Mouse (Mus musculus) embryonic facial prominence, embryonic 15.5 days (tissue): ENCODE measurements around the gene Dcp1b. TPM values are rescaled to one million over a fixed set of nuclear protein-coding genes. Genes with fewer than 3 reads are reported as not detected.

Experiments used
- ATAC-seq: fragments of 200-750 bp; cut with Nextera tagmentation; 2 replicates; pipeline ENCODE4 v1.8.0; 2017; ENCODE audit warnings: low read depth, moderate TSS enrichment; ENCODE audit not compliant: insufficient number of reproducible peaks, low FRiP score, low TSS enrichment
- H3K27ac ChIP-seq: fragments of 300-500 bp; sonication (generic); replicated peaks from 2 replicates; pipeline ENCODE4 v1.5.1; 2015; ENCODE audit warnings: mild to moderate bottlenecking, inconsistent platforms
- H3K27me3 ChIP-seq: fragments of 300-500 bp; sonication (generic); 2 replicates; pipeline ENCODE4 v1.6.1; 2015; ENCODE audit warnings: inconsistent platforms
- H3K36me3 ChIP-seq: fragments of 300-500 bp; sonication (generic); 2 replicates; pipeline ENCODE4 v1.6.1; 2015; ENCODE audit warnings: mild to moderate bottlenecking, inconsistent platforms
- H3K4me1 ChIP-seq: fragments of 300-500 bp; sonication (generic); 2 replicates; pipeline ENCODE4 v1.6.1; 2015; ENCODE audit warnings: inconsistent platforms
- H3K4me2 ChIP-seq: fragments of 300-500 bp; sonication (generic); replicated peaks from 2 replicates; pipeline ENCODE4 v1.6.1; 2015; ENCODE audit warnings: mild to moderate bottlenecking, inconsistent platforms
- H3K4me3 ChIP-seq: fragments of 300-500 bp; sonication (generic); replicated peaks from 2 replicates; pipeline ENCODE4 v1.5.1; 2015; ENCODE audit warnings: mild to moderate bottlenecking, inconsistent platforms
- H3K9ac ChIP-seq: fragments of 300-500 bp; sonication (generic); 2 replicates; pipeline ENCODE4 v1.6.1; 2015; ENCODE audit warnings: inconsistent platforms
- H3K9me3 ChIP-seq: fragments of 300-500 bp; sonication (generic); replicated peaks from 2 replicates; pipeline ENCODE4 v1.6.1; 2016; ENCODE audit warnings: inconsistent platforms
- WGBS: fragments of 180-500 bp; shearing (Covaris S2); methylation state at CpG from one replicate; pipeline ENCODE4 v1.1.7; 2015; 5-methylcytosine and 5-hydroxymethylcytosine counted together
- polyA plus RNA-seq: library from polyadenylated mRNA; unstranded; fragments of >200 nt; fragmentation: Nextera tagmentation; extraction: Ambion mirVana; gene quantifications from 2 replicates; pipeline ENCODE4 v1.2.1, GENCODE M21; 2015

The Dcp1b gene
- polyA plus RNA-seq, 1 experiment from 2014 or later = 10.2 TPM

DNA sequence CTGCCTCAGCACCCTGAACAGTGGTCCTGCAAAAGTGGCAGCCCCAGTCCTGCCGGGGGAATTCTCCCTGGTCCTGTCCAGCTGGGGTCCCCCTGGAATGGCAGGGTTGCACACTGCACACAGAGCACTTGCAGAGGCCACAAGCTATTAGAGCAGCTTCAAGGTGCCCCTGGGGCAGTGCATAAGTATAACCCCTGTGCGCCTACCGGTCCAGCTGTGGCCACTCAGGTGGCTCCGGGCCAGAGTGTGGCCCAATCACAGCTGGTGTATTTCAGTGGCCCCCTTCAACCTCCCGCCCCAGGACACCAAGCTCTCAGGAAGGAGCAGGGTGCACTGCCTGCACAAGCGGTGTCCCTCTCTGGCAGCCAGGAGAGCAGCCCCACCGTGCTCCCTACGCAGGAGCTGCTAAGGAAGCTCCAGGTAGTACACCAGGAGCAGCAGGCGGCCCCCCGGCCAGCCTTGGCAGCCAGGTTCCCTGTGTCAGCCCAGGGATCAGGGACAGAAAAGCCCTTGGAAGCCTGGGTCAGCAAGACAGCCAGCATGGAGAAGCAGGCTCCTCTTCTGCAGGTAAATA lies 40.1 kb downstream of the Dcp1b start:
- peak; percentile 34; the same call in 1 of the 2 replicates for ATAC-seq
- no peaks in the 10 kb centered on the region for H3K27me3 ChIP-seq
- 93% methylated on average over 10 of the region's 10 CpGs for WGBS

DNA sequence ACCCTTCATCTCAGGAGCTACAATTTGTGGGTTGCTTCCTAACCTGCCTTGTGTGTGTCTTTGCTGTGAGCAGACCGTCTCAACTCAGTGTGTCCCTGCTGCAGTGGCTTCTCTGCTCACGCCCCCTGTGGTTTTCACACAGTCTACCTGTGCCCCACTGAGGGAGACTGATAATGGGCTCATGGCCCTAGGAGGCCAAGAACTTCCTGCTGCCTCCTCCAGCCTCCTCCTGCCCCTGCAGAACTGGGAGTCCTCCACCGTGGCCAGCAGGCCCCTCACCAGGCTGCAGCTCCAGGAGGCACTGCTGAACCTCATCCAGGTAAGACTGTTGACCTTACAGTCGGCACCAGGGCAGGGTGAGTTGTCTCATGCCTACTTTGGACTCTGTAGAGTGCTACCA lies 42.6 kb downstream of the Dcp1b start:
- Histone ChIP-seq H3K4me2 (no peak overlapping the region), H3K9ac (no peak overlapping the region), H3K9me3 (no peaks in the 10 kb centered on the region), H3K27me3 (no peaks in the 10 kb centered on the region), H3K4me3 (no peak overlapping the region), H3K27ac (no peak overlapping the region), H3K36me3 (peaks cover 41% of the 10 kb centered on the region), H3K4me1 (no peaks in the 10 kb centered on the region)
- WGBS = 77% methylated on average over 4 of the region's 4 CpGs
- no peak for ATAC-seq

More for the DNA sequence above, 40.1 kb downstream of the Dcp1b start:
- no peaks in the 10 kb centered on the region for H3K4me1 ChIP-seq
- H3K9me3 ChIP-seq = no peaks in the 10 kb centered on the region
- H3K27ac ChIP-seq = no peak overlapping the region
- peaks cover 38% of the 10 kb centered on the region for H3K36me3 ChIP-seq
- no peak overlapping the region for H3K9ac ChIP-seq
- no peak overlapping the region for H3K4me2 ChIP-seq
- no peak overlapping the region for H3K4me3 ChIP-seq

DNA sequence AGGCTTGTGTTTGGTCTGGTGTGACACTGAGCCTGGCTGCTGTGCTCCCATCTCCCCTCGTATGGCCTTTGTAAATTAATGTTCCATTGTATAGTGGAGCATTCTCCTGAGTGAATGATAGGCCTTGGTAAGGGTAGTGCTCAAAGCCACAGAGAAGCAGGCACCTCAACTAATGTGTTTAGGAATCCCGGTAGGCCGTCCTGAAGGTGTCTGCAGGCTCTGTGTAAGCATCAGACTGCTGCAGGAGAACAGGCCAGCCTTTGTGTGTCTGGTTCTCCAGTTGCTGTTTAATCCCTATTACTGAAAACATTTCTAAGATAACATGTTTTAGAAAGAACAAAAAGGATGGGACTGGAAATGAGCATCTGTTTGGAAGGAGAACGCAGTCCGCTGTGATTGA lies 43.5 kb downstream of the Dcp1b start:
- peaks cover 31% of the 10 kb centered on the region for H3K36me3 ChIP-seq
- no peaks in the 10 kb centered on the region for H3K27me3 ChIP-seq
- H3K4me3 ChIP-seq = no peak overlapping the region
- H3K4me1 ChIP-seq = no peaks in the 10 kb centered on the region
- no peak for ATAC-seq
- H3K9me3 ChIP-seq = no peaks in the 10 kb centered on the region
- H3K4me2 ChIP-seq = no peak overlapping the region
- H3K27ac ChIP-seq = no peak overlapping the region
- 80% methylated on average over 5 of the region's 5 CpGs for WGBS
- H3K9ac ChIP-seq = no peak overlapping the region

DNA sequence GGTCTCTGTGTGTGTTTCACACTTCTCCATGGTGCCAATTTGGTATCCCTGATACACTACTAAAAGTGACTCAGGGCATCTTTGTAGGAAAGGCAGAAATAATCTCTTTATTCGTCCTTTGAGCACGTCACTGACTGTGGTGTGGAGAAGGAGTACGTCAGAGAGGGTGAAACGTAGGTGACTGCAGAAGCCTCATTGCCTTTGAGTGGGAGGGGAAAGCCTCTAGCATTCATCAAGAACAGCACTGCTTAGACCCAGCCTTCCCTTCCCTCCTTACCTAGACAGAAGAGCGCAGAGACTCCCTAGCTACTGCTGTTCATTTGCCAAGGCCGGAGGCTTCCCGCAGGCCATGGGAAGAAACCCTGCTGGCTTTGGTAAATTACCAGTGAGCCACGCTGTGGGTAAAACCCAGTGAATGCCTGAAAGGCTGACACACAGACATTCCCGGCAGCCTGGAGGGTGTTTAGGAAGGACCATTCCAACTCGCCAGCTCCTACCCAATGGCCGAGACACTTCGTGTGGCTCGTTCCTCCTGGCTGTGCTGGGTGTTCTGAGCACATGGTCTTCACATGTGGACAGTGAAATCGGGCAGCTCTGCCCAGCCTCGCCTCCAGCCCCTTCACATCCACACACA lies 44.3 kb downstream of the Dcp1b start:
- no peaks in the 10 kb centered on the region for H3K27me3 ChIP-seq
- no peak overlapping the region for H3K9ac ChIP-seq
- peaks cover 30% of the 10 kb centered on the region for H3K36me3 ChIP-seq
- no peak overlapping the region for H3K4me2 ChIP-seq
- no peaks in the 10 kb centered on the region for H3K9me3 ChIP-seq
- no peak overlapping the region for H3K27ac ChIP-seq
- no peaks in the 10 kb centered on the region for H3K4me1 ChIP-seq
- WGBS = 81% methylated on average over 15 of the region's 15 CpGs
- H3K4me3 ChIP-seq = no peak overlapping the region
- no peak for ATAC-seq

- H3K4me3 ChIP-seq = no peak overlapping the region
- no peak for ATAC-seq
- no peaks in the 10 kb centered on the region for H3K4me1 ChIP-seq
- WGBS = 53% methylated on average over 10 of the region's 10 CpGs
- no peak overlapping the region for H3K9ac ChIP-seq
- H3K9me3 ChIP-seq = no peaks in the 10 kb centered on the region
- H3K4me2 ChIP-seq = no peak overlapping the region
- peaks cover 24% of the 10 kb centered on the region for H3K36me3 ChIP-seq
- no peak overlapping the region for H3K27ac ChIP-seq
- no peaks in the 10 kb centered on the region for H3K27me3 ChIP-seq
Observed at GRCm38 (mm10) chr6:119220297-119220696, 45.2 kb downstream of the Dcp1b start.

DNA sequence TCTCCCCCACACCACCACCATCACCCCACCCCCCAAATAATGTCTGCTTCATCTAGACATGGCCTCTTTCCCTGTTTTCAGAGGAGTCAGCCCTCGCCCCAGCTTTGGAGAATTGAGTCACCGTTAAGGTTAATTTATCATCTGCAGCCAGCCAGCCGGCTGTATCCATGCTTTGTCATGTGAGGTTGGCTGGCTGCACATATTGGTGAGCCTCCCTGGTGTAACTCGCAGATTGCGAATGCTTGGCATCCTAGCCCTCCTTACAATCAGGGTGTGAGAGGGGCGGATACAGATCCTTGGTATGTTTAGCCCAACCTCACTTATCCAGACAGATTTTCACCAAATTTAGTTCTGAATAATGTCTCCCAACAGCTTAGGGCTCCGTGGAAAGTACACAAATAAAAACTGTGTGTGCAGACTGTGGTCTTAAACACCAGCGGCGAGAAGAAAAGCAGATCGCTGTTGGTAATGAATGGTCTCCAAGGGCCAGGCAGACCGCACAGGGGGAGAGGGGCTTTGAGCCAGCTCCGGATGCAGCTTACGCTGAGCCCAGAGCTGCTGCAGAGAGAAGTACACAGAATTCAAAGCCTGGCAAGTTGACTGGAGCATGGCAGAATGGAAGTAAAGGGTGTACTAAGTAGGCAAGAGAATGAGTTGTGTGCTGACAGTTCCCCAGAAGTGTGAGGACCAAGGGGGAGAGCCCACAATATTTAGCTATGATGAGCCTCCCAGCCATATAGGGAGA lies 49.6 kb downstream of the Dcp1b start:
- Histone ChIP-seq H3K27ac (no peak overlapping the region), H3K4me3 (no peak overlapping the region), H3K9me3 (no peaks in the 10 kb centered on the region), H3K4me1 (no peaks in the 10 kb centered on the region), H3K4me2 (no peak overlapping the region), H3K9ac (no peak overlapping the region), H3K36me3 (peaks cover 5% of the 10 kb centered on the region; the same call in 1 of the 2 replicates), H3K27me3 (no peaks in the 10 kb centered on the region)
- WGBS = 71% methylated on average over 13 of the region's 13 CpGs
- no peak for ATAC-seq

DNA sequence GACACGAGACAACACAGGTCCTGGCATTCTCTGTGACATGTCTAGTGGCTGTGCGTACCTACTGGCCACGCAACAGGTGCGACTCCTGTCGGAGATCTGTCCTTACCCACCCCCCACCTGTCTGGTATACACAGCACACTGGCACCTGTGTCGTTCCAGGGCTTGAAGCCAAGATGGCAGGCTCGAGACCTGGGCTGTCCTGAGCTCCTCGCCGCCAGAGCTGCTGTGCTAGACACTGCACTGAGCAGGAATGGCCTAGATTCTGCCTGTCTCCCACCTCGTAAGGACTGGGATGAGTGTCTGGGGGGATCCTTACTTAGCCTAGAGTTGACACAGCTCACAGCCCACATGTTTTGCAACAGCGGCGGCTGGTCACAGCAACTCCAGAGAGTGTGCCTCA lies 50.2 kb downstream of the Dcp1b start:
- Histone ChIP-seq H3K27ac (no peak overlapping the region), H3K36me3 (peaks cover 5% of the 10 kb centered on the region; the same call in 1 of the 2 replicates), H3K4me2 (no peak overlapping the region), H3K9ac (no peak overlapping the region), H3K9me3 (no peaks in the 10 kb centered on the region), H3K4me3 (no peak overlapping the region), H3K27me3 (no peaks in the 10 kb centered on the region), H3K4me1 (no peaks in the 10 kb centered on the region)
- no peak for ATAC-seq
- 83% methylated on average over 12 of the region's 12 CpGs for WGBS

DNA sequence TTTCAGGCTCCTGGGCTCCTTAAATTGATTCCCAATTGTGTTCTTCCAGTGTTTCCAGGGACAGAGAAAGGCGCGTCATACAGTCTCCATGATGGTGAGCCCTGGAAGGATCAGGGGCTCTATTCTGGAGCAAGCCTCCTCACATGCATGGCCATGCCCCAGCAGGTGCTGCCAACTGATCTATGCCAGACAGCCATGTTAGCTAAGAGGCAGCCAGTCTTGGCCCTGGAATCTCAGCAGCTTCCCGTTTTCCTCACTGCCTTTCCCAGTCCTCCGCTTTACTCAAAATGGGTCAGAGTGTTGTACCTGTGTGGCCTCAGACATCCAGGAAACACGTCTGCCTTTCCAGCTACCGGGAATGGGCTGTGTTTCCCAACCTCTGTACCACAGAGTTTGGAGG lies 50.7 kb downstream of the Dcp1b start:
- Histone ChIP-seq H3K4me1 (no peaks in the 10 kb centered on the region), H3K9ac (no peak overlapping the region), H3K27me3 (no peaks in the 10 kb centered on the region), H3K27ac (no peak overlapping the region), H3K36me3 (peaks cover 5% of the 10 kb centered on the region; the same call in 1 of the 2 replicates), H3K4me3 (no peak overlapping the region), H3K4me2 (no peak overlapping the region), H3K9me3 (no peaks in the 10 kb centered on the region)
- 90% methylated on average over 6 of the region's 6 CpGs for WGBS
- ATAC-seq = no peak

GRCm38 (mm10) chr6:119227001-119227400 lies 51.9 kb downstream of the Dcp1b start:
- no peak overlapping the region for H3K4me2 ChIP-seq
- H3K9me3 ChIP-seq = no peaks in the 10 kb centered on the region
- no peak for ATAC-seq
- no peaks in the 10 kb centered on the region for H3K4me1 ChIP-seq
- 0 out of 2 replicates have a peak, but pooled peaks cover 3% of the 10 kb centered on the region for H3K36me3 ChIP-seq
- H3K4me3 ChIP-seq = no peak overlapping the region
- no peak overlapping the region for H3K27ac ChIP-seq
- no peaks in the 10 kb centered on the region for H3K27me3 ChIP-seq
- WGBS = 88% methylated on average over 8 of the region's 8 CpGs
- H3K9ac ChIP-seq = no peak overlapping the region

- Histone ChIP-seq H3K4me3 (no peak overlapping the region), H3K4me2 (no peak overlapping the region), H3K9ac (no peak overlapping the region), H3K36me3 (no peaks in the 10 kb centered on the region), H3K27me3 (no peaks in the 10 kb centered on the region), H3K9me3 (no peaks in the 10 kb centered on the region), H3K27ac (no peak overlapping the region), H3K4me1 (no peaks in the 10 kb centered on the region)
- ATAC-seq = no peak
- WGBS = 69% methylated on average over 11 of the region's 11 CpGs
Observed at GRCm38 (mm10) chr6:119228861-119229603, 54.0 kb downstream of the Dcp1b start.

DNA sequence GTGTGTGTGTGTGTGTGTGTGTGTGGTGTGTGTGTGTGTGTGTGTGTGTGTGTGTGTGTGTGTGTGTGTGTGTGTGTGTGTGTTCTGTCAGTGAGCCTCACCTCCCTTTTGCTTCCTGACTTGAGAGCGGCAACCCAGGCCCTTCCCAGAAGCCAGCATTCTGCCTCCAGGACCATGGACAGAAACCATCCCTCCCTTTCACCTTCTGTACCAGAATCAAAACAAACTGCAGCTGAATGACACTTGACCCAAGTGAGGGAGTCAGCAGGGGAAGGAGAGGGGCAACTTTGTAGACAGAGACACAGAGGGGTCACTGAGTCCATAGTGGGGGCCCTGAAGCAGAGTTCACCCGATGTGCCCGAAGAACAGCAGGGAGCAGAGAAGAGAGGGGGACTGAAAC lies 58.0 kb downstream of the Dcp1b start:
- WGBS = 48% methylated on average over 3 of the region's 3 CpGs
- peaks cover 8% of the 10 kb centered on the region for H3K4me1 ChIP-seq
- H3K9ac ChIP-seq = no peak overlapping the region
- H3K27me3 ChIP-seq = no peaks in the 10 kb centered on the region
- no peak overlapping the region for H3K4me2 ChIP-seq
- H3K27ac ChIP-seq = no peak overlapping the region
- H3K4me3 ChIP-seq = no peak overlapping the region
- H3K36me3 ChIP-seq = no peaks in the 10 kb centered on the region
- no peaks in the 10 kb centered on the region for H3K9me3 ChIP-seq
- ATAC-seq = no peak
